Mouse (Mus musculus): ENCODE measurements at regions not wholly inside any gene's neighbourhood (a gene's known extent, or its start where the extent isn't known, plus 50 kb on each side); places are given as distances from the start of the nearest gene placed in this dataset.

GRCm38 (mm10) chr15:88544216-88544615, 55.9 kb upstream of the Zdhhc25 start:
- intact Hi-C loops (cut with DNase I), result no loop called here

- intact Hi-C loops (cut with DNase I), result no loop called here
Measured at GRCm38 (mm10) chr15:88548261-88548660, 51.8 kb upstream of the Zdhhc25 start.
